Mouse (Mus musculus): ENCODE measurements around the gene Prss32. TPM values are rescaled to one million over a fixed set of nuclear protein-coding genes. Genes with fewer than 3 reads are reported as not detected.
A peak's percentile ranks its signal among the peaks of the same experiment; 100 is the strongest.

Prss32 gene
- not detected in 2 replicates for polyA plus RNA-seq (2016; fragmentation: Nextera tagmentation; extraction: Ambion mirVana)

- 14% methylated on average over 19 of the region's 19 CpGs for WGBS
Observed at GRCm38 (mm10) chr17:23843812-23844273, at the start of gene Prss32, which contains the start of gene Prss41. Gene Prss32 (plus strand): TSS chr17:23843855. Gene Prss41 (minus strand): TSS chr17:23844172.

GRCm38 (mm10) chr17:23795323-23795722 lies 48.3 kb upstream of the Prss32 start:
- 96% methylated on average over 8 of the region's 8 CpGs for WGBS
- no peaks in the 10 kb centered on the region for H3K27me3 ChIP-seq (ENCODE audit: poor library complexity, severe bottlenecking)
- DNase-seq (ENCODE audit: extremely low spot score, low spot score): no peak
- no peaks in the 10 kb centered on the region for H3K9me3 ChIP-seq
- no peak overlapping the region for H3K4me3 ChIP-seq
- H3K4me1 ChIP-seq: peaks cover 10% of the 10 kb centered on the region
- H3K27ac ChIP-seq: no peak overlapping the region
- 0 out of 2 replicates have a peak, but pooled peaks cover 4% of the 10 kb centered on the region for H3K36me3 ChIP-seq (replicated peaks)

More at GRCm38 (mm10) chr17:23843812-23844273, at the start of gene Prss32, which contains the start of gene Prss41:
- H3K27ac ChIP-seq: peak within 1 kb of the TSS; percentile 57; the same call in 1 of the 2 replicates
- no peaks in the 10 kb centered on the region for H3K36me3 ChIP-seq (replicated peaks)
- H3K9me3 ChIP-seq: no peaks in the 10 kb centered on the region
- H3K4me1 ChIP-seq: peaks cover 12% of the 10 kb centered on the region
- peak; percentile 63 for DNase-seq (ENCODE audit: extremely low spot score, low spot score)
- peaks cover 17% of the 10 kb centered on the region for H3K27me3 ChIP-seq (ENCODE audit: poor library complexity, severe bottlenecking)
- H3K4me3 ChIP-seq: peak within 1 kb of the TSS; percentile 47

GRCm38 (mm10) chr17:23797316-23797715 lies 46.3 kb upstream of the Prss32 start:
- WGBS: 70% methylated on average over 7 of the region's 7 CpGs
- no peaks in the 10 kb centered on the region for H3K9me3 ChIP-seq
- DNase-seq (ENCODE audit: extremely low spot score, low spot score): no peak
- H3K4me1 ChIP-seq: peaks cover 7% of the 10 kb centered on the region
- H3K27me3 ChIP-seq (ENCODE audit: poor library complexity, severe bottlenecking): no peaks in the 10 kb centered on the region
- 0 out of 2 replicates have a peak, but pooled peaks cover 4% of the 10 kb centered on the region for H3K36me3 ChIP-seq (replicated peaks)
- no peak overlapping the region for H3K27ac ChIP-seq
- H3K4me3 ChIP-seq: no peak overlapping the region

- Histone ChIP-seq H3K27ac (no peak overlapping the region; the same call in 1 of the 2 replicates), H3K4me3 (no peak overlapping the region; the same call in 1 of the 2 replicates), H3K27me3 (ENCODE audit: poor library complexity, severe bottlenecking) (no peaks in the 10 kb centered on the region), H3K36me3 (replicated peaks) (peaks cover 6% of the 10 kb centered on the region), H3K4me1 (peaks cover 33% of the 10 kb centered on the region), H3K9me3 (no peaks in the 10 kb centered on the region)
- 94% methylated on average over 10 of the region's 10 CpGs for WGBS
- no peak for DNase-seq (ENCODE audit: extremely low spot score, low spot score)
Observed at GRCm38 (mm10) chr17:23801627-23802026, 42.0 kb upstream of the Prss32 start.

GRCm38 (mm10) chr17:23802746-23803365 lies 40.8 kb upstream of the Prss32 start:
- WGBS: under 1% methylated on average over 60 of the region's 60 CpGs
- peak overlapping the region; percentile 98 for H3K27ac ChIP-seq
- H3K36me3 ChIP-seq (replicated peaks): peaks cover 15% of the 10 kb centered on the region
- peak; percentile 98 for DNase-seq (ENCODE audit: extremely low spot score, low spot score)
- no peaks in the 10 kb centered on the region for H3K9me3 ChIP-seq
- H3K27me3 ChIP-seq (ENCODE audit: poor library complexity, severe bottlenecking): no peaks in the 10 kb centered on the region
- H3K4me1 ChIP-seq: peaks cover 38% of the 10 kb centered on the region
- peak overlapping the region; percentile 99 for H3K4me3 ChIP-seq

- Histone ChIP-seq H3K4me1 (peaks cover 38% of the 10 kb centered on the region), H3K9me3 (no peaks in the 10 kb centered on the region), H3K4me3 (peak overlapping the region; percentile 99), H3K36me3 (replicated peaks) (peaks cover 21% of the 10 kb centered on the region), H3K27ac (peak overlapping the region; percentile 98), H3K27me3 (ENCODE audit: poor library complexity, severe bottlenecking) (no peaks in the 10 kb centered on the region)
- DNase-seq (ENCODE audit: extremely low spot score, low spot score): peak; percentile 85
- under 1% methylated on average over 82 of the region's 83 CpGs for WGBS
Observed at GRCm38 (mm10) chr17:23803366-23804041, 40.2 kb upstream of the Prss32 start.

- peaks cover 31% of the 10 kb centered on the region for H3K36me3 ChIP-seq (replicated peaks)
- peak overlapping the region; percentile 99 for H3K4me3 ChIP-seq
- H3K4me1 ChIP-seq: peaks cover 38% of the 10 kb centered on the region
- H3K27me3 ChIP-seq (ENCODE audit: poor library complexity, severe bottlenecking): no peaks in the 10 kb centered on the region
- no peak for DNase-seq (ENCODE audit: extremely low spot score, low spot score)
- peak overlapping the region; percentile 98 for H3K27ac ChIP-seq
- H3K9me3 ChIP-seq: no peaks in the 10 kb centered on the region
- whole genome bisulfite sequencing: 15% methylated on average over 8 of the region's 8 CpGs
Observed at GRCm38 (mm10) chr17:23804426-23805085, 39.1 kb upstream of the Prss32 start.

- H3K36me3 ChIP-seq (replicated peaks): peaks cover 54% of the 10 kb centered on the region
Observed at GRCm38 (mm10) chr17:23806867-23807266, 36.8 kb upstream of the Prss32 start.

GRCm38 (mm10) chr17:23807918-23808317 lies 35.7 kb upstream of the Prss32 start:
- 92% methylated on average over 3 of the region's 3 CpGs for WGBS
- Histone ChIP-seq H3K27me3 (ENCODE audit: poor library complexity, severe bottlenecking) (no peaks in the 10 kb centered on the region), H3K36me3 (replicated peaks) (peaks cover 65% of the 10 kb centered on the region), H3K27ac (no peak overlapping the region), H3K9me3 (no peaks in the 10 kb centered on the region), H3K4me3 (no peak overlapping the region), H3K4me1 (peaks cover 28% of the 10 kb centered on the region)
- DNase-seq (ENCODE audit: extremely low spot score, low spot score): no peak

More at GRCm38 (mm10) chr17:23806867-23807266, 36.8 kb upstream of the Prss32 start:
- no peaks in the 10 kb centered on the region for H3K27me3 ChIP-seq (ENCODE audit: poor library complexity, severe bottlenecking)
- 91% methylated on average over 25 of the region's 25 CpGs for WGBS
- H3K27ac ChIP-seq: no peak overlapping the region
- no peaks in the 10 kb centered on the region for H3K9me3 ChIP-seq
- H3K4me1 ChIP-seq: peaks cover 34% of the 10 kb centered on the region
- H3K4me3 ChIP-seq: peak overlapping the region; percentile 17
- no peak for DNase-seq (ENCODE audit: extremely low spot score, low spot score)

- DNase-seq (ENCODE audit: extremely low spot score, low spot score): no peak
- WGBS: 99% methylated on average over 16 of the region's 16 CpGs
- H3K9me3 ChIP-seq: peaks cover 59% of the 10 kb centered on the region
Observed at GRCm38 (mm10) chr17:23815641-23816040, 28.0 kb upstream of the Prss32 start.

GRCm38 (mm10) chr17:23818579-23818978 lies 25.1 kb upstream of the Prss32 start:
- Histone ChIP-seq H3K4me3 (no peak overlapping the region), H3K27ac (no peak overlapping the region), H3K27me3 (ENCODE audit: poor library complexity, severe bottlenecking) (no peaks in the 10 kb centered on the region), H3K36me3 (replicated peaks) (peaks cover 100% of the 10 kb centered on the region), H3K9me3 (peaks cover 60% of the 10 kb centered on the region), H3K4me1 (no peaks in the 10 kb centered on the region)
- DNase-seq (ENCODE audit: extremely low spot score, low spot score): no peak
- 95% methylated on average over 8 of the region's 8 CpGs for WGBS

More at GRCm38 (mm10) chr17:23815641-23816040, 28.0 kb upstream of the Prss32 start:
- Histone ChIP-seq H3K27ac (no peak overlapping the region), H3K4me3 (no peak overlapping the region; the same call in 1 of the 2 replicates), H3K36me3 (replicated peaks) (peaks cover 100% of the 10 kb centered on the region), H3K27me3 (ENCODE audit: poor library complexity, severe bottlenecking) (no peaks in the 10 kb centered on the region), H3K4me1 (no peaks in the 10 kb centered on the region)

- Histone ChIP-seq H3K27me3 (ENCODE audit: poor library complexity, severe bottlenecking) (no peaks in the 10 kb centered on the region), H3K36me3 (replicated peaks) (peaks cover 100% of the 10 kb centered on the region), H3K9me3 (peaks cover 60% of the 10 kb centered on the region), H3K27ac (no peak overlapping the region), H3K4me3 (no peak overlapping the region), H3K4me1 (no peaks in the 10 kb centered on the region)
- 98% methylated on average over 25 of the region's 25 CpGs for WGBS
- DNase-seq (ENCODE audit: extremely low spot score, low spot score): no peak
Observed at GRCm38 (mm10) chr17:23819235-23819634, 24.4 kb upstream of the Prss32 start.

Data from forebrain, embryonic 10.5 days (tissue).